ENCODE assay signal across 10 mouse cellular contexts in the genomic region with DNA sequence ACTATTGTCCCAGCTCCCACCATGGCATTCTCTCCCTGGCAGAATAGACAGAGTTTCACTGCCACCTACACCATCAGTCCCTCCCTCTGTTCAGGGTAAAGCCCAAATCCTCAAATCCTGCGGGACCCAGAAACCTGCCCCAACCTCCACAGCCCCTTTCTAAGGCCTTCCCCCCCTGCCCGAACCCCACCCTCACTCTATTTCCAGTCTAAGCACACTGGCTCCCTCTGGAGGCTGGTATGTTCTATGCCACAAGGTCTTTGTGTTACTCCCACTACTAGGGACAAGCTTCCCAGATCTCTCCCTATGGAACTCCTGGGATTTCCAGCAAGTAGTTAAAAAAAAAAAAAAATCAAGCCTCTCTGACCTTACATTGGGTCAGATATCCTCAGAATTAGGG. TPM values are rescaled to one million over a fixed set of nuclear protein-coding genes. Genes with fewer than 3 reads are reported as not detected.
DNase-seq lines count a peak whose midpoint lies in the region; ATAC-seq and TF ChIP-seq lines count a peak whose summit lies in the region.
"Had no signal": no experiment of that assay in that cellular context is flagged by ENCODE, and none has a peak within 500 bp of the region (broad histone marks: within the 10 kb centered on the region; RNA-seq: fewer than 3 reads in every experiment).

No protein-coding gene starts in this region.

- WGBS in hindbrain, postnatal 0 days = 17% methylated on average over 2 of the region's 2 CpGs
- 37% methylated on average over 2 of the region's 2 CpGs for WGBS in hindbrain, embryonic 16.5 days
- WGBS in embryonic facial prominence, embryonic 10.5 days = 21% methylated on average over 2 of the region's 2 CpGs
- 38% methylated on average over 2 of the region's 2 CpGs for WGBS in hindbrain, embryonic 14.5 days

- H3K36me3 ChIP-seq in hindbrain, postnatal 0 days (ENCODE audit: insufficient read depth, low read length) = no peaks in the 10 kb centered on the region
- H3K36me3 ChIP-seq in hindbrain, embryonic 16.5 days (ENCODE audit: control insufficient read depth, insufficient read depth, low read length) = no peaks in the 10 kb centered on the region
- H3K36me3 ChIP-seq in embryonic facial prominence, embryonic 10.5 days (replicated peaks) = no peaks in the 10 kb centered on the region
- H3K36me3 ChIP-seq in hindbrain, embryonic 14.5 days (replicated peaks; ENCODE audit: control insufficient read depth, insufficient read depth) = no peaks in the 10 kb centered on the region
- H3K36me3 ChIP-seq: embryonic facial prominence, embryonic 15.5 days; limb, embryonic 12.5 days had no signal

- no peak overlapping the region for H3K9ac ChIP-seq in hindbrain, postnatal 0 days (replicated peaks; ENCODE audit: low read length)
- no peak overlapping the region for H3K9ac ChIP-seq in hindbrain, embryonic 16.5 days (ENCODE audit: low read depth, low read length)
- no peak overlapping the region for H3K9ac ChIP-seq in hindbrain, embryonic 14.5 days
- H3K9ac ChIP-seq: embryonic facial prominence, embryonic 15.5 days; limb, embryonic 12.5 days had no signal

- 0 out of 2 replicates have a peak, but pooled peaks have one; percentile 45 for ATAC-seq in hindbrain, postnatal 0 days
- no peak for ATAC-seq in hindbrain, embryonic 16.5 days
- ATAC-seq in hindbrain, embryonic 14.5 days (ENCODE audit: low FRiP score) = no peak

- H3K27me3 ChIP-seq in hindbrain, postnatal 0 days (ENCODE audit: insufficient read depth, low read length) = no peaks in the 10 kb centered on the region
- H3K27me3 ChIP-seq in hindbrain, embryonic 16.5 days (replicated peaks; ENCODE audit: control insufficient read depth, insufficient read depth, low read length) = no peaks in the 10 kb centered on the region
- H3K27me3 ChIP-seq in embryonic facial prominence, embryonic 10.5 days (replicated peaks; ENCODE audit: low read depth, poor library complexity, severe bottlenecking) = no peaks in the 10 kb centered on the region
- no peaks in the 10 kb centered on the region for H3K27me3 ChIP-seq in hindbrain, embryonic 14.5 days (ENCODE audit: control insufficient read depth, insufficient read depth, low read length)
- H3K27me3 ChIP-seq: embryonic facial prominence, embryonic 15.5 days; limb, embryonic 12.5 days had no signal

- H3K4me2 ChIP-seq in hindbrain, postnatal 0 days (ENCODE audit: low read depth, low read length) = no peak overlapping the region
- no peak overlapping the region for H3K4me2 ChIP-seq in hindbrain, embryonic 16.5 days (ENCODE audit: low read length)
- no peak overlapping the region for H3K4me2 ChIP-seq in hindbrain, embryonic 14.5 days (replicated peaks)
- H3K4me2 ChIP-seq: embryonic facial prominence, embryonic 15.5 days; limb, embryonic 12.5 days had no signal

- no peaks in the 10 kb centered on the region for H3K9me3 ChIP-seq in hindbrain, postnatal 0 days (ENCODE audit: low read length)
- no peaks in the 10 kb centered on the region for H3K9me3 ChIP-seq in hindbrain, embryonic 16.5 days (ENCODE audit: control insufficient read depth, low read length)
- no peaks in the 10 kb centered on the region for H3K9me3 ChIP-seq in embryonic facial prominence, embryonic 10.5 days
- no peaks in the 10 kb centered on the region for H3K9me3 ChIP-seq in hindbrain, embryonic 14.5 days (ENCODE audit: control insufficient read depth, low read length)
- H3K9me3 ChIP-seq: embryonic facial prominence, embryonic 15.5 days; limb, embryonic 12.5 days had no signal

- no peak overlapping the region for H3K27ac ChIP-seq in hindbrain, postnatal 0 days
- no peak overlapping the region for H3K27ac ChIP-seq in hindbrain, embryonic 16.5 days (ENCODE audit: low read depth, low read length)
- H3K27ac ChIP-seq in embryonic facial prominence, embryonic 10.5 days (replicated peaks) = no peak overlapping the region
- H3K27ac ChIP-seq in hindbrain, embryonic 14.5 days = no peak overlapping the region
- H3K27ac ChIP-seq: embryonic facial prominence, embryonic 15.5 days; limb, embryonic 12.5 days had no signal

- H3K4me3 ChIP-seq in hindbrain, postnatal 0 days (ENCODE audit: low read length) = no peak overlapping the region
- H3K4me3 ChIP-seq in hindbrain, embryonic 16.5 days (ENCODE audit: low read length) = no peak overlapping the region
- no peak overlapping the region for H3K4me3 ChIP-seq in embryonic facial prominence, embryonic 10.5 days
- no peak overlapping the region for H3K4me3 ChIP-seq in hindbrain, embryonic 14.5 days (replicated peaks; ENCODE audit: low read length)
- H3K4me3 ChIP-seq: embryonic facial prominence, embryonic 15.5 days; limb, embryonic 12.5 days had no signal

- H3K4me1 ChIP-seq in hindbrain, postnatal 0 days (ENCODE audit: insufficient read depth, low read length) = no peaks in the 10 kb centered on the region
- no peaks in the 10 kb centered on the region for H3K4me1 ChIP-seq in hindbrain, embryonic 16.5 days (ENCODE audit: control insufficient read depth, insufficient read depth, low read depth, low read length)
- H3K4me1 ChIP-seq in embryonic facial prominence, embryonic 10.5 days = no peaks in the 10 kb centered on the region
- H3K4me1 ChIP-seq in hindbrain, embryonic 14.5 days (replicated peaks; ENCODE audit: control insufficient read depth, insufficient read depth, low read length) = no peaks in the 10 kb centered on the region
- H3K4me1 ChIP-seq: embryonic facial prominence, embryonic 15.5 days; limb, embryonic 12.5 days had no signal

- DNase-seq in hindbrain, postnatal 0 days (ENCODE audit: low spot score) = peak; percentile 65
- DNase-seq in 416B (ENCODE audit: low read depth) (peak; percentile 45), MN1 (ENCODE audit: low spot score) (peak; percentile 60)
- DNase-seq in embryonic facial prominence, embryonic 10.5 days (ENCODE audit: low spot score) = peak; percentile 42
- DNase-seq in kidney, postnatal 4 days = peak; percentile 70 to 77
- peak; percentile 56 for DNase-seq in naive thymus-derived CD4-positive, alpha-beta T cell, adult 2 months (ENCODE audit: low read depth)
- no peak for DNase-seq in hindbrain, embryonic 14.5 days (ENCODE audit: low spot score)

- TF ChIP-seq CTCF in hindbrain, postnatal 0 days (IDR thresholded peaks at IDR 0.05; ENCODE audit: low read depth) = peak; percentile 77

RNA-seq across cellular contexts. Expression of gene Cpne2, which starts 46.9 kb away (rescaled TPM):
- total RNA-seq in hindbrain, postnatal 0 days (2014; rRNA removed) = 45.5 and 57.8 TPM in 2 replicates
- 33.6 and 39.3 TPM in 2 replicates for polyA plus RNA-seq in hindbrain, postnatal 0 days (2015; fragmentation: Nextera tagmentation; extraction: Ambion mirVana)
- 22.7 and 23.5 TPM in 2 replicates for polyA plus RNA-seq in hindbrain, embryonic 16.5 days (2015; fragmentation: Nextera tagmentation; extraction: Ambion mirVana)
- polyA plus RNA-seq in embryonic facial prominence, embryonic 10.5 days (2016; fragmentation: Nextera tagmentation; extraction: Ambion mirVana) = 9.1 and 9.9 TPM in 2 replicates
- polyA plus RNA-seq in hindbrain, embryonic 14.5 days (2014; fragmentation: Nextera tagmentation; extraction: Ambion mirVana) = 21.6 and 21.8 TPM in 2 replicates

RNA-seq across cellular contexts. Expression of gene Nlrc5, which starts 51.7 kb away (rescaled TPM):
- total RNA-seq in hindbrain, postnatal 0 days (2014; rRNA removed) = 0.83 and 0.89 TPM in 2 replicates
- 0.38 and 0.83 TPM in 2 replicates for polyA plus RNA-seq in hindbrain, postnatal 0 days (2015; fragmentation: Nextera tagmentation; extraction: Ambion mirVana)
- polyA plus RNA-seq in hindbrain, embryonic 16.5 days (2015; fragmentation: Nextera tagmentation; extraction: Ambion mirVana) = 0.11 and 0.31 TPM in 2 replicates
- 0.06 TPM in 1 of 2 replicates, not detected in the other for polyA plus RNA-seq in embryonic facial prominence, embryonic 10.5 days (2016; fragmentation: Nextera tagmentation; extraction: Ambion mirVana)
- 0.22 and 0.31 TPM in 2 replicates for polyA plus RNA-seq in hindbrain, embryonic 14.5 days (2014; fragmentation: Nextera tagmentation; extraction: Ambion mirVana)
